Mouse (Mus musculus) forelimb bud, embryonic 11.5 days (tissue): ENCODE data around the gene AK157302.
"Not testable (repeated sequence)": the region's sequence is repeated elsewhere in the genome, so short reads cannot be mapped to it uniquely, and the experiment has no call there.

Source experiments
- DNase-seq: peaks from one replicate; pipeline ENCODE4 v3.0.0-alpha.2; 2012; ENCODE audit warnings: low read depth, low spot score

Gene AK157302

GRCm38 (mm10) chr13:21495080-21495479 lies at the start of gene AK157302:
Gene AK157302 (plus strand): TSS chr13:21495223.
- no peak for DNase-seq

DNA sequence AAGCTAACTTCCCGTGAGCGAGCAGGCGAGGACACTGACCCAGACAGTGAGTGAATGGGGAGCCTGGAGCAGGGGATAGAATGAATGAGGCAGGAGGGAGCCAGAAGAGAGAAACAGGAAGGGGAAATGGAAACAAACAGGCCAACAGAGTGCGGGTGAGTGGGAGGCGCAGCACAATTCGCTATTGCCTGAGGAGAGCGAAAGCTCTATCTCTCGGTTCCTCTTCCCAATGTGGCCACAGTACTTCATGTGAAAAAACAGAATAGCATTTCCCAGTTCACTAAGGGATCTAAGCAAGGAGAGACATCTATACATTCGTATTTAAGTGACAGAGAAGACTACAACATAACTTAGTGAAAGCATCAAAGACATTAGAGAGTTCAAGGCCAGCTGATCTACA lies 48.2 kb upstream of the AK157302 start:
- DNase-seq: no peak

DNA sequence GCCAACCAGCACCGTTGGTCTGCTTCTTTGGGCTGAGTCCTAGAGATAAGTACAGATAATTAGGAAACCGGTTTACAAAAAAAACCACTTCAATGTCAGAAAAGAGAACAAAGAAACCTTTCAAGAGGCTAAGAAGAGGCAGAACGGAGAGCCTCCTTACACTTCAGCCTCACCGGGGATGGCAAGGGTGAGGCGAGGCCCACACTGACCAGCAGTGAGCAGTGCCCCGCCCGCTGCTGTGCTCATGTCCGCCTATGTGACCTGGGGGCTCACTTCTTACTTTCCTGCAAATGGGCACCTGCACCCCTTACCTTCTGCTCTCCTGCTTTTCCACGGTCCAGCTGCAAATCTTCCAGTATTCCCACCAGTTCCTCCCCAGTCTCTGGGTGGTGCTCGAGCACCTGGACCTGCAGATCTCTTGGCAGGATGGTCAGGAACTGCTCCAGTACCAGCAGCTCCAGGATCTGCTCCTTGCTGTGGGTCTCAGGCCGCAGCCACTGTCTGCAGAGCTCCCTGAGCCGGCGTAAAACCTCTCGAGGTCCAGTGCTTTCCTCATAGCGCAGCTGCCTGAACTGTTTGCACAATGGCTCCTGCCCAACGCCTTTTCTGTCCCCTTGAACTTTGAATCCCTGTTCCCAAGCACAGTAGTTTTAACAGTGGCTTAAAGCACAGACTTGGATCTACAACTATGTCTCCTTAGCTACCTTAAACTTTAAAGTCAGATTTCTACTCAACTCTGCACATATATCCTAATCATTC lies 47.0 kb upstream of the AK157302 start:
- DNase-seq: no peak

DNA sequence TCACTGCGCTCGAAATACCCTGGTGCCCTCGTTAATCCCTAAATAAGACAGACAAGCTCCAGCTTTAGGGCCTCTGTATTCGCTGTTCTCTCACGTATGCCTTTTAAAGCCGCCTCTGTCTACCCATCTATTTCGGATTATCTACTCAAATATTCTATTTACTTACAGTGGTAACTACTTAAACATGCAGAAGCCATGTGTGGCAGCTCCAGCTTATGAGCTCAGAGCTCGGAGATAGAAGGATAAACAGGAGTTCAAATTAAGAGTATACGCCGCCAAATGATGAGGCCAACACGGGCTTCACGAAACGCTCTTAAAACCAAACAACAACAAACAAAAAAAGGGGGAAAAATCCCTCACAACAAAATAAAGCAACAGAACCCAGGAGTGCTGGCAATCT lies 42.0 kb upstream of the AK157302 start:
- DNase-seq: no peak

GRCm38 (mm10) chr13:21453449-21453848 lies 41.6 kb upstream of the AK157302 start, which contains the start of gene Zscan26:
Gene Zscan26 (minus strand): TSS chr13:21453730.
- DNase-seq: peak; percentile 86

GRCm38 (mm10) chr13:21454133-21454532 lies 40.9 kb upstream of the AK157302 start:
- no peak for DNase-seq

DNA sequence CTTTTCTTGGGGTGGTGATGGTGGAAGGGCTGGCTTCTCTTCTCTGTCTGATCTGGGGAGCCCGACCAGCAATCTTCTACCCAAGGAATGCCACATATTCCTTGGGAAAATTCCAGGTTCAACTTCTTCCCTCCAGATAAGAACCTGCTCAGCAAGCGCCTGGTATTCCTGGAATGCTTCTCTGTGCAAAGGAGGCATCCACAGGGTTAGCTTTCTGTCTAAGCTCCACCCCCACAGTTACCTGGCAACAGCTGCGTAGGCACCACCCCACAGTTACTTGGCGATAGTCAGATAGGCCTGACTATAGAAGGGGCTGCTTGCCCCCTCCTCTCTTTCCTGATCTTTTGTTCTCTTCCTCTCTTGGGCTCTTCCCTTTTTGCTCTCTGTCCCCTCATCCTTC lies 38.7 kb upstream of the AK157302 start:
- no peak for DNase-seq

GRCm38 (mm10) chr13:21462516-21462915 lies 32.5 kb upstream of the AK157302 start:
- not testable (repeated sequence) for DNase-seq

DNA sequence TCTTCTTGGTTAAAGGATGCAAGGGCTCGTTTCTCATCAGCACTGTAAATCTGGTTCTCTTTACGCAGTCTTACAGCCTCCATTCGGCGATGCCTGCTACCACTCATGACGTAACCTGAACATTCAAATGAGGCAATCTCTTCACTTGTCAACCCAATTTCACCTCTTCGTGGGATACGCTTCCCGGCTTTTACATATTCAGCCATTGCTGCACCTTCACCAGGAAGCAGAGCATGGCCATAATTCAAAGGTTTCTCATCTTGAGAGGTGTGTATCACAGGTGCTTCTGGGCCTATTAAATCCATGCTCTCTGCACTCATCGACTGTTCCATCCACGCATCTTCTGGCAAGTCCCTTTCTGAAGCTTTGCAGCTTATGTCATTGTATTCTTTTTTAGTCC lies 27.7 kb upstream of the AK157302 start:
- no peak for DNase-seq

DNA sequence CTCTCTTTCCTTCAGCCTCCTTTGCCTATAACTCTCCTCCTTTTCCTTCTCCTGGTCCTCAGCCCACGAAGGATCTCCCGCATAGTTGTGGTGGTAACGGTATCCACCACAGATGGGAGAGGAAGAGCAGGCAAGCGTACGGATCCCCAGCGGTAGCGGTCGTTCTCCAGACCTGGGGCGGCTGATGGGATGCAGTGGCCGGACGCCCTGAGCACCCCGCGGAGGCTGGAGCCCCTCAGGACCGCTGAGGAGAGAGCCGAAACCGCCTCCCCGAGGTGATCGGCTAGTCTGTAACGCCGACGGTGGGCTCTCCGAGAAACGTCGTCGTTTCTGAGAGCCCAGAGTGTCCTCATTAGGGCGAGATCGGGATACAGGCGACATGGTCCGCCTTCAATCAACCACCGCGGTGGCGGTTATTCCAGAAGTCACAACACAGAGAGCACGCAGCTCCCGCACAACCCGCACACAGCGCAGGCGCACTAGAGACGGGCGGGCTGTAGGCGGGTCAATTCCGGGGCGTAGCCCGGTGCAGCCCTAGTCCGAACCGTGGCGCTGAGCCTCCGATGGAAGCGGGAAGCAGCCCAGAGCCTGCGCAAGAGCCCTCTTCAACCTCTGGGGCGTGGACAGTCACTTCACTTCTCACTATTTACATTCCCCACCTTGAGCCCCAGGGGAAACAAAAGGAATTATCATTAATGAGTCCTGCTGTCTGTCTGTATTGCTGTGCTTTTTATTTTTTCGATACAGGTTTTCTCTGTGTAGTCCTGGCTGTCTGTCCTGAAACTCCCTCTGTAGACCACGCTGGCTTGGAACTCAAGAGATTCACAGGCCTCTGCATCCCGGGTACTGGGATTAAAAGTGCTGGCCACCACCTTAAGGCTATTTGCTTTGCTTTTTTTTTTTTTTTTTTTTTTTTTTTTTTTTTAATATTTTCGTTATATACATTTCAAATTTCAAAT lies 26.7 kb upstream of the AK157302 start, which contains the start of gene Nkapl:
Nkapl (minus strand) TSS at position 449 of the 959 bp plus-strand sequence.
- peak; percentile 81 for DNase-seq

DNA sequence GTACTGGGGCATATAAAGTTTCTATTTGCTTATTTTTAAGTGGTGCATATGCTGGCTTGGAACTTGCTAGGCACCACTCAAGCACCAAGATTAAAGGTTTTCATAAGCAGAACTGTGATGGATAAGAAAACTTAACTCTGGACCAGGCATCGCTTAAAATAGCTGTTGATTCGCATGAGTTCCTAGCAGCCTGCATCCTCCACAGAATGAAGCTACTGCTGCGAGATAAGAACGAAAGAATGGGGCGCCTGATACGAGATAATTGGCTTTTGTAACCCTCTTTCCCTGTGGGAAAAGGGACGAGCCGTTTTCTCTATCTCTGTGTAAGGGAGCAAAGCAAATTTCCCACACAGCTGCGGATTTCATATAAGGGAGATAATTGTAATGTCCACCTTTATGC lies 25.9 kb upstream of the AK157302 start:
- DNase-seq: no peak

GRCm38 (mm10) chr13:21472427-21472826 lies 22.6 kb upstream of the AK157302 start:
- no peak for DNase-seq

GRCm38 (mm10) chr13:21478759-21479670 lies 16.0 kb upstream of the AK157302 start, which contains the start of the genes Zkscan4 and Gm10065:
Gene Zkscan4 (plus strand): TSS chr13:21478907.
Gene Gm10065 (minus strand): TSS chr13:21479441.
- DNase-seq: peak; percentile 38

DNA sequence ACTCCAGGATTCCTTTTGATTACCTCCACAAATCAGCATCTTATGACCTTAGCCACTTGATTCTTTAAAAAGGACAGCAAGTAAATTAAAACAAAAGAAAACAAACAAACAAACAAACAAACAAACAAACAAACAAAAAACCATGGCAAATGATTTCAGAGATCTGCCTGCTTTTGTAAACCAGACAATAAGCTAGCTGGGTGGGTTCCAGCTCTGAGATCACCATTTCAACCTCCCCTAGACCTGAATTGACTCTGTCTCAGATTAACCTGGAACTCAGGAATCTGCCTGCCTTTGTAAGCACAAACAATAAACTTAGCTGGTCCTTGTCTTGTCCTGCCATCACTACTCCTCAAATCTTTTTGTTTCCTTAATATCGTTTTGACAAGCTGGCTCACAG lies 8.1 kb upstream of the AK157302 start:
- no peak for DNase-seq

DNA sequence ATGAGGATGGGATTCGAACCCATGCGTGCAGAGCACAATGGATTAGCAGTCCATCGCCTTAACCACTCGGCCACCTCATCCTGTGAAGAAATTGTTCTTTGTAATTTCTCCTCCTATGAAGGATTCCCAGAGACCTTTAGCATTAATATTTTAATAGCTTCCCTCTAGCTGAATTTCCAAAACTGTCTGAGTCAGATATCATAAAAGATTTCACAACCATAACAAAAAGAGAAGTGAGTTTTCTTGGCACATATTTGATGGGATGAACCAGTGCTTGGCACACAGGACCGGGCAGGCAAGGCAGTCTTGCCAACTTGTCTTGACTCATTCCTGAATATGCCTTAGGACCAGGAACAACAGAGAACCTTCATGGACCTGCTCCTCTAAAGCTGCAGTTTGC lies 2.2 kb upstream of the AK157302 start:
- DNase-seq: no peak

GRCm38 (mm10) chr13:21501182-21501581 lies 6.2 kb downstream of the AK157302 start, which contains the start of gene Gm11273:
Gene Gm11273 (minus strand): TSS chr13:21501418.
- DNase-seq: not testable (repeated sequence)

GRCm38 (mm10) chr13:21502296-21502695 lies 7.3 kb downstream of the AK157302 start:
- DNase-seq: no peak

- peak; percentile 77 for DNase-seq
These were observed 11.2 kb downstream of the AK157302 start for GRCm38 (mm10) chr13:21506221-21506649.

GRCm38 (mm10) chr13:21530136-21530535 lies 35.1 kb downstream of the AK157302 start:
- peak; percentile 2 for DNase-seq

DNA sequence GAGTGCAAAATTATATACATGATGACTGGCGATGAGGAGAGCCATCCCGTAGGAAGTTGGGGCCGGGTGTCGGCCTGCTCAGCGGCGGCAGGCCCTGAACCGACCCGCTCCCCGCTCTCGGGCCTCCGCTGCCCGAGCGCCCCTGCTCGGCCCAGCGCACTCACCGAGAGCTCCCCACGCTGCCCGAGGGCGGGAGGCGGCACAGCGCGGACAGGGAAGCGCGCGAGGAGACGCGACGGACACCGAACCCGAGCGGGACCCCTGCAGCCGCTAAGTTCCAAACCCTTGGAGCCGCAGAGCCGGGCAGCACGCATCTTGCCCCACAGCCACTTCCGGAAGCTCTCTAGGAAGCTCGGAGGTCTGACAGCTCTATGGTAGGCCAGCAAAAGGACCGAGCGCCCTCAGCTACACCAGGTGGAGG lies 35.8 kb downstream of the AK157302 start, which contains the start of gene Zkscan8:
Zkscan8 (minus strand) TSS at position 340 of the 421 bp plus-strand sequence.
- peak; percentile 88 for DNase-seq

- no peak for DNase-seq
These were observed 47.7 kb downstream of the AK157302 start, which contains the start of gene Olfr1366 for GRCm38 (mm10) chr13:21542708-21543107. Gene Olfr1366 (minus strand): TSS chr13:21542808.
